Mouse (Mus musculus): ENCODE data around the gene Zswim1. TPM values are rescaled to one million over a fixed set of nuclear protein-coding genes. Genes with fewer than 3 reads are reported as not detected.
A peak's percentile ranks its signal among the peaks of the same experiment; 100 is the strongest.
"Not testable (repeated sequence)": the region's sequence is repeated elsewhere in the genome, so short reads cannot be mapped to it uniquely, and the experiment has no call there.

Gene Zswim1
- polyA plus RNA-seq, 1 experiment from 2014 or later: 22.9 TPM

DNA sequence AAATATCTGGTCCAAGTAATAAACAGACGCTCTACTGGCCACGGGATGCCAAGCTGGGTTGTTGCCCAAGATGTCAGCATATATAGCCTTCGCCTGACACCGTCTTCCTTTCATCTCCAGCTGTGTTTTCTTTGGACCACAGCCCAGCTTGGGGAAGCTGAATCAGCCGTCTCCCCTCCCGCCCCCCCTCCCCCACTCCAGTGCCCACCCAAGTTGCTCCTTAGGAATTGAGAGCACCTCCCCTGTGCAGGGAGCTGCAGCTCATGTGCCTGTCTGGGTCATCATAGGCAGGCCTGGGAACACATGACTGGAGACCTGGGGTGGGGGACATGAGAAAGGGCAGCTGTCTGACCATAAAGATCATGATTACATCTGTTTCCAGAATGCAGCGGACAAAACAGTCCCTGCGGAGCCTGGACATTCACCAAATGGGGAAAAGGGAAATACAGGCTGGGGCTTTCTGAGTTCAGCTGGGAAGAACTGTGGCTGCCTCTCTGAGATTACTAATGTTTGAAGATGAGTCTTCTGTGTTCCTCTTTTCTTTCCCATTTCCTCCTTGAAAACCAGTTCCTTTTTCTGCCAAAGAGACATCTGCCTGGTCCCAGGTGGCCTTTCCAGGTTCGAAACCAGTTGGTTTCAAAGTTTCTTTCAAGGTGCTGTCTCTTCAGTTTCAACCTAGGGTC lies 39.8 kb downstream of the Zswim1 start:
- no peaks in the 10 kb centered on the region for H3K27me3 ChIP-seq (ENCODE audit: control insufficient read depth, insufficient read depth, low read length)
- H3K9me3 ChIP-seq (ENCODE audit: control insufficient read depth, low read length): no peaks in the 10 kb centered on the region
- 40% methylated on average over 9 of the region's 9 CpGs for WGBS
- no peak overlapping the region for H3K27ac ChIP-seq (ENCODE audit: low read depth, low read length)
- no peak overlapping the region for H3K4me2 ChIP-seq (ENCODE audit: low read depth)
- no peak for ATAC-seq (ENCODE audit: insufficient read depth, low FRiP score, low TSS enrichment)
- H3K4me1 ChIP-seq (ENCODE audit: control insufficient read depth, insufficient read depth, low read length): peaks cover 6% of the 10 kb centered on the region; the same call in 1 of the 2 replicates
- no peak overlapping the region for H3K9ac ChIP-seq (ENCODE audit: low read length)
- DNase-seq (ENCODE audit: low spot score): peak; percentile 64
- no peak overlapping the region for H3K4me3 ChIP-seq (ENCODE audit: low read depth, low read length)
- H3K36me3 ChIP-seq (ENCODE audit: control insufficient read depth, insufficient read depth, low read length): no peaks in the 10 kb centered on the region

DNA sequence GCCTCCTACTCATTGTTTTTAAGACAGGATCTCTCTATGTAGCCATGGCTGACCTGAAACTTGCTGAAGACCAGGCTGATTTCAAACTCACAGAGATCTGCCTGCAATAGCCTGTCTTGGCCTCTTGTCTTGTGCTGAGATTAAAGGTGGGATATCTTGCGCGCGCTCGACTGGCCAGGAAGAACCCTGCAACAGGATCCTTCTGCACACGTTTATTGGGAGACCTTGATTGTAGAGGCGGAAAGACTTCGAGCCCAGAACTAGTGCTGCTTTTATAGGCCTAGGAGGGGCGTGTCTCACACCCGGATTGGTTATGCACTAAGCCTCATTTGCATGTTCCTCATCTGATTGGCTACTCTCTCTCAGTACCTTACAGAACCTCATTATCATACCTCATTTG lies 40.9 kb downstream of the Zswim1 start:
- H3K27me3 ChIP-seq (ENCODE audit: control insufficient read depth, insufficient read depth, low read length); H3K9me3 ChIP-seq (ENCODE audit: control insufficient read depth, low read length); H3K4me3 ChIP-seq (ENCODE audit: low read depth, low read length); H3K9ac ChIP-seq (ENCODE audit: low read length); H3K4me1 ChIP-seq (ENCODE audit: control insufficient read depth, insufficient read depth, low read length); ATAC-seq (ENCODE audit: insufficient read depth, low FRiP score, low TSS enrichment); H3K36me3 ChIP-seq (ENCODE audit: control insufficient read depth, insufficient read depth, low read length); H3K4me2 ChIP-seq (ENCODE audit: low read depth); H3K27ac ChIP-seq (ENCODE audit: low read depth, low read length); DNase-seq (ENCODE audit: low spot score): not testable (repeated sequence)
- WGBS: 94% methylated on average over 8 of the region's 9 CpGs

GRCm38 (mm10) chr2:164864593-164864992 lies 42.1 kb downstream of the Zswim1 start:
- H3K4me3 ChIP-seq (ENCODE audit: low read depth, low read length): no peak overlapping the region
- H3K9me3 ChIP-seq (ENCODE audit: control insufficient read depth, low read length): 0 out of 2 replicates have a peak, but pooled peaks cover 3% of the 10 kb centered on the region
- no peak overlapping the region for H3K4me2 ChIP-seq (ENCODE audit: low read depth)
- 79% methylated on average over 4 of the region's 4 CpGs for whole genome bisulfite sequencing
- DNase-seq (ENCODE audit: low spot score): no peak
- ATAC-seq (ENCODE audit: insufficient read depth, low FRiP score, low TSS enrichment): no peak
- no peak overlapping the region for H3K9ac ChIP-seq (ENCODE audit: low read length)
- H3K27ac ChIP-seq (ENCODE audit: low read depth, low read length): no peak overlapping the region
- H3K27me3 ChIP-seq (ENCODE audit: control insufficient read depth, insufficient read depth, low read length): no peaks in the 10 kb centered on the region
- H3K4me1 ChIP-seq (ENCODE audit: control insufficient read depth, insufficient read depth, low read length): no peaks in the 10 kb centered on the region
- no peaks in the 10 kb centered on the region for H3K36me3 ChIP-seq (ENCODE audit: control insufficient read depth, insufficient read depth, low read length)

DNA sequence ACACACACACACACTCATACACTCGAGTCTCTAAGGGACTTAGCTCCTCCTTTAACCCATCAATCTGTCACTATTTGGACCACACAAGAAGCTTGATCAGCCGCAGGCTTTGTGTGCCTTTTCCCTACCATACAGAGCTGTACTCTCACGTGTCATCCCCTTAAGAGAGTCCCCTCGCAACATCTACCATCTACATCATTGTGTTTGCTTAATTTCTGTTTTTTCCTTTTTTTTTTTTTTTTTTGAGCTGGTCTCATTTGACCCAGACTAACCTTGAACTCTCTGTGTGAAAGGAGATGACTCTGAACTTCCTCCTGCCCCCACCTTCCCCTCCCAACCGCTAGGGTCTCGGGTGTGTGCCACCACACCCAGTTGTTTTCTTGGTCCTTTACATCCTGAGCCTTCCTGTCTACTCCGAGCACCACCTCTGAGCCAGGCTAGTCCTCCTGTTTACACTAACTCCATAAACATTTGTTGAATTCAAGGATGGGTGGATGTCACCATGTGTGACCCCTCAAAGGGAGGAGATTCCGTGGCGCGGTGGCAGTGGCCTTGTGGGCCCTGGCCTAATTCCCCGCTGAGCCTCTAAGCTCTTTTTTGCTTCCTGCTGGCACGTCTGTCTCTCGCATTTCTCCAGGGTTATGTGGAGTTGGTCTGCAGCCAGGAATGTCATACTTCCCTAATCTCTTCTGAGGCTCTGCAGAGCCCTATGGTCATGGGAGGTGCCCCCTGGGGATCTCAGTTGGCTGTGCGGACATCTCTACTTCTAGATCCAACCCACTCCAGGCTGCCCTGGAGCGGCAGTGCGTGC lies 44.5 kb downstream of the Zswim1 start:
- H3K27me3 ChIP-seq (ENCODE audit: control insufficient read depth, insufficient read depth, low read length): no peaks in the 10 kb centered on the region
- H3K36me3 ChIP-seq (ENCODE audit: control insufficient read depth, insufficient read depth, low read length): no peaks in the 10 kb centered on the region
- no peak overlapping the region for H3K9ac ChIP-seq (ENCODE audit: low read length)
- H3K4me1 ChIP-seq (ENCODE audit: control insufficient read depth, insufficient read depth, low read length): no peaks in the 10 kb centered on the region
- H3K27ac ChIP-seq (ENCODE audit: low read depth, low read length): no peak overlapping the region
- H3K4me2 ChIP-seq (ENCODE audit: low read depth): no peak overlapping the region
- no peak overlapping the region for H3K4me3 ChIP-seq (ENCODE audit: low read depth, low read length)
- ATAC-seq (ENCODE audit: insufficient read depth, low FRiP score, low TSS enrichment) (no peak), DNase-seq (ENCODE audit: low spot score) (no peak)
- 0 out of 2 replicates have a peak, but pooled peaks cover 3% of the 10 kb centered on the region for H3K9me3 ChIP-seq (ENCODE audit: control insufficient read depth, low read length)
- 62% methylated on average over 16 of the region's 16 CpGs for WGBS

- WGBS: 94% methylated on average over 7 of the region's 7 CpGs
- Histone ChIP-seq H3K27ac (ENCODE audit: low read depth, low read length) (no peak overlapping the region), H3K9me3 (ENCODE audit: control insufficient read depth, low read length) (0 out of 2 replicates have a peak, but pooled peaks cover 3% of the 10 kb centered on the region), H3K27me3 (ENCODE audit: control insufficient read depth, insufficient read depth, low read length) (no peaks in the 10 kb centered on the region), H3K4me2 (ENCODE audit: low read depth) (no peak overlapping the region), H3K4me1 (ENCODE audit: control insufficient read depth, insufficient read depth, low read length) (no peaks in the 10 kb centered on the region), H3K36me3 (ENCODE audit: control insufficient read depth, insufficient read depth, low read length) (no peaks in the 10 kb centered on the region), H3K9ac (ENCODE audit: low read length) (no peak overlapping the region), H3K4me3 (ENCODE audit: low read depth, low read length) (no peak overlapping the region)
- no peak for ATAC-seq (ENCODE audit: insufficient read depth, low FRiP score, low TSS enrichment)
- no peak for DNase-seq (ENCODE audit: low spot score)
These were observed 45.1 kb downstream of the Zswim1 start for GRCm38 (mm10) chr2:164867566-164867965.

- ATAC-seq (ENCODE audit: insufficient read depth, low FRiP score, low TSS enrichment): no peak
- WGBS: 66% methylated on average over 7 of the region's 7 CpGs
- Histone ChIP-seq H3K4me2 (ENCODE audit: low read depth) (no peak overlapping the region), H3K4me3 (ENCODE audit: low read depth, low read length) (no peak overlapping the region), H3K27ac (ENCODE audit: low read depth, low read length) (no peak overlapping the region), H3K9ac (ENCODE audit: low read length) (no peak overlapping the region), H3K27me3 (ENCODE audit: control insufficient read depth, insufficient read depth, low read length) (no peaks in the 10 kb centered on the region), H3K9me3 (ENCODE audit: control insufficient read depth, low read length) (0 out of 2 replicates have a peak, but pooled peaks cover 3% of the 10 kb centered on the region), H3K36me3 (ENCODE audit: control insufficient read depth, insufficient read depth, low read length) (no peaks in the 10 kb centered on the region), H3K4me1 (ENCODE audit: control insufficient read depth, insufficient read depth, low read length) (no peaks in the 10 kb centered on the region)
- DNase-seq (ENCODE audit: low spot score): no peak
These were observed 46.0 kb downstream of the Zswim1 start for GRCm38 (mm10) chr2:164868491-164868890.

- no peak for DNase-seq (ENCODE audit: low spot score)
- WGBS: 62% methylated on average over 6 of the region's 6 CpGs
- ATAC-seq (ENCODE audit: insufficient read depth, low FRiP score, low TSS enrichment): no peak
- Histone ChIP-seq H3K9me3 (ENCODE audit: control insufficient read depth, low read length) (0 out of 2 replicates have a peak, but pooled peaks cover 3% of the 10 kb centered on the region), H3K36me3 (ENCODE audit: control insufficient read depth, insufficient read depth, low read length) (no peaks in the 10 kb centered on the region), H3K9ac (ENCODE audit: low read length) (no peak overlapping the region), H3K27me3 (ENCODE audit: control insufficient read depth, insufficient read depth, low read length) (no peaks in the 10 kb centered on the region), H3K27ac (ENCODE audit: low read depth, low read length) (no peak overlapping the region), H3K4me3 (ENCODE audit: low read depth, low read length) (no peak overlapping the region), H3K4me2 (ENCODE audit: low read depth) (no peak overlapping the region), H3K4me1 (ENCODE audit: control insufficient read depth, insufficient read depth, low read length) (peaks cover 5% of the 10 kb centered on the region; the same call in 1 of the 2 replicates)
These were observed 49.3 kb downstream of the Zswim1 start for GRCm38 (mm10) chr2:164871602-164872303.

DNA sequence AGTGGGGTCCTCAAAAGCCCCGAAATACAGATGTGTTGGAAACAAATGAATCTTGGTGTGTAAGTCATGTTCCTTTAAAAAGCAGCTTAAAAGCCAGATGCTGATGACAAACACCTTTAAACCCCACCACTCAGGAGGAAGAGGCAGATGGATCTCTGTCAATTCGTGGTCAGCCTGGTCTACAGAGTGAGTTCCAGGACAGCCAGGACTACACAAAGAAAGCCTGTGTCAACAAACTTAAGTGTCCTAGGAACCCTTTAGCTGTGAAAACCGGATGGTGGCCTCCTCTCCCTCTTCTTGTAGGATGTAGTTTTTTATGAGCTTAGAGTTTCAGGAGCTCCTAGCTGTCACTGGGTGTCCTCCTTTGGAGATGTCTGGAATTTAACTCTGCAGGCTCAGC lies 51.1 kb downstream of the Zswim1 start:
- 51% methylated on average over 3 of the region's 3 CpGs for WGBS
- Histone ChIP-seq H3K36me3 (ENCODE audit: control insufficient read depth, insufficient read depth, low read length) (no peaks in the 10 kb centered on the region), H3K4me1 (ENCODE audit: control insufficient read depth, insufficient read depth, low read length) (peaks cover 9% of the 10 kb centered on the region; the same call in 1 of the 2 replicates), H3K27ac (ENCODE audit: low read depth, low read length) (no peak overlapping the region), H3K27me3 (ENCODE audit: control insufficient read depth, insufficient read depth, low read length) (no peaks in the 10 kb centered on the region), H3K4me3 (ENCODE audit: low read depth, low read length) (no peak overlapping the region), H3K4me2 (ENCODE audit: low read depth) (no peak overlapping the region), H3K9ac (ENCODE audit: low read length) (no peak overlapping the region), H3K9me3 (ENCODE audit: control insufficient read depth, low read length) (no peaks in the 10 kb centered on the region)
- DNase-seq (ENCODE audit: low spot score) (no peak), ATAC-seq (ENCODE audit: insufficient read depth, low FRiP score, low TSS enrichment) (no peak)

Measured in neural tube, embryonic 11.5 days (tissue).